Mouse (Mus musculus) heart, embryonic 12.5 days (tissue): ENCODE results near the gene Zfp456. TPM values are rescaled to one million over a fixed set of nuclear protein-coding genes. Genes with fewer than 3 reads are reported as not detected.

ENCODE experiments used
- ATAC-seq: fragments of 200-750 bp; cut with Nextera tagmentation; 2 replicates; pipeline ENCODE4 v1.8.0; 2017; ENCODE audit warnings: moderate TSS enrichment, moderate library complexity; ENCODE audit not compliant: insufficient number of reproducible peaks, low FRiP score
- H3K27ac ChIP-seq: fragments of 300-500 bp; sonication (generic); 2 replicates; pipeline ENCODE4 v1.5.1; 2016; ENCODE audit warnings: mild to moderate bottlenecking, moderate library complexity; ENCODE audit not compliant: poor library complexity, severe bottlenecking
- H3K27me3 ChIP-seq: fragments of 300-500 bp; sonication (generic); replicated peaks from 2 replicates; pipeline ENCODE4 v1.6.1; 2016; ENCODE audit warnings: mild to moderate bottlenecking, moderate library complexity
- H3K36me3 ChIP-seq: fragments of 300-500 bp; sonication (generic); 2 replicates; pipeline ENCODE4 v1.6.1; 2016; ENCODE audit warnings: mild to moderate bottlenecking, moderate library complexity
- H3K4me1 ChIP-seq: fragments of 300-500 bp; sonication (generic); replicated peaks from 2 replicates; pipeline ENCODE4 v1.6.1; 2016; ENCODE audit warnings: mild to moderate bottlenecking
- H3K4me2 ChIP-seq: fragments of 300-500 bp; sonication (generic); 2 replicates; pipeline ENCODE4 v1.6.1; 2016; ENCODE audit warnings: mild to moderate bottlenecking, moderate library complexity
- H3K4me3 ChIP-seq: fragments of 300-500 bp; sonication (generic); 2 replicates; pipeline ENCODE4 v1.5.1; 2016; ENCODE audit warnings: mild to moderate bottlenecking
- H3K9ac ChIP-seq: fragments of 300-500 bp; sonication (generic); 2 replicates; pipeline ENCODE4 v1.6.1; 2016; ENCODE audit warnings: mild to moderate bottlenecking, moderate library complexity
- H3K9me3 ChIP-seq: fragments of 300-500 bp; sonication (generic); replicated peaks from 2 replicates; pipeline ENCODE4 v1.6.1; 2016; ENCODE audit warnings: mild to moderate bottlenecking, moderate library complexity
- WGBS: fragments of 180-500 bp; shearing (Covaris S2); methylation state at CpG from one replicate; pipeline ENCODE4 v1.1.7; 2016; 5-methylcytosine and 5-hydroxymethylcytosine counted together
- polyA plus RNA-seq: library from polyadenylated mRNA; unstranded; fragments of >200 nt; fragmentation: Nextera tagmentation; extraction: Ambion mirVana; gene quantifications from 2 replicates; pipeline ENCODE4 v1.2.1, GENCODE M21; 2016

Zfp456 gene
- polyA plus RNA-seq, 1 experiment from 2014 or later, result 1.4 TPM

- Histone ChIP-seq H3K27me3 (no peaks in the 10 kb centered on the region), H3K27ac (no peak overlapping the region), H3K4me1 (no peaks in the 10 kb centered on the region), H3K9me3 (no peaks in the 10 kb centered on the region), H3K36me3 (no peaks in the 10 kb centered on the region), H3K4me3 (no peak overlapping the region), H3K4me2 (no peak overlapping the region), H3K9ac (no peak overlapping the region)
- no peak for ATAC-seq
Measured at GRCm38 (mm10) chr13:67351854-67352253, 23.8 kb downstream of the Zfp456 start.

DNA sequence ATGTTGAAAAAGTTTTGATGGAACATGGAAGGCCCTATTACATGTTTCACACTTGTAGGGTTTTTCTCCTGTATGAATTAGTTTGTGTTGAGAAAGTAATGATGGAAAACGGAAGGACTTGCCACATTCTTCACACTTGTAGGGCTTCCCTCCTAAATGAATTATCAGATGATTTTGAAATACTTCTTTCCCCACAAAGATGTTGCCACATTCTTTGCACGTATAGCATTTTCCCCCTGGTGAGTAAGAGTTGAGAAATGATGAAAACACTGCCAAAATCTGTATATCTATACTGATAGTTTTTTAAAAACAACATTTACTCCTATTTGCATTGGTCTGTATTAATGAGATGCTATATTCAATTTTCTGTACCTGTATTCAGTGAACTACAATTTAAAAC lies 32.2 kb downstream of the Zfp456 start:
- peaks cover 17% of the 10 kb centered on the region for H3K36me3 ChIP-seq
- no peaks in the 10 kb centered on the region for H3K4me1 ChIP-seq
- no peaks in the 10 kb centered on the region for H3K27me3 ChIP-seq
- no peak for ATAC-seq
- 80% methylated on average over 2 of the region's 2 CpGs for WGBS
- no peaks in the 10 kb centered on the region for H3K9me3 ChIP-seq
- H3K9ac ChIP-seq, result no peak overlapping the region
- no peak overlapping the region for H3K27ac ChIP-seq
- no peak overlapping the region for H3K4me3 ChIP-seq
- no peak overlapping the region for H3K4me2 ChIP-seq

DNA sequence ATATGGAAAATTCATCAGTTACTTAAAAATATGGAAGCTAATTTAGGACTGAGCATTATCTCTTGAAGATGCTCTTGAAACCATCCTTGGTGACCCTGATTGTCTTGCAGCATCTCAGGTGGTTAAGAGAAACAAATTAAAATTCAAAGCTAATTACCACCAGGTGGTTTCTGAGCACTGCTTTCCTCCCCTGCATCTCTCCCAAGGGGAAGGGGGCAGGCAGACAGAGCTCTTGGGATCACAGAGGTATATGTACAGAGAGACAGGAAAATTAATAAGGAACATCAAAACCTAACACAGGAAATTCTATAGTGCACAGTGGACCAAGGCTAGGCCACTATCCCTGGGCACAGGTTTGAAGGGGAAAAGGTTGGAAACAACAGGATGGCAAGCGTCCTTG lies 42.7 kb downstream of the Zfp456 start:
- 68% methylated on average over 1 of the region's 1 CpGs for WGBS
- Histone ChIP-seq H3K36me3 (no peaks in the 10 kb centered on the region), H3K4me3 (peak overlapping the region; percentile 64), H3K9me3 (no peaks in the 10 kb centered on the region), H3K4me2 (peak overlapping the region; percentile 73), H3K27ac (no peak overlapping the region), H3K27me3 (no peaks in the 10 kb centered on the region), H3K9ac (peak overlapping the region; percentile 72), H3K4me1 (peaks cover 3% of the 10 kb centered on the region)
- ATAC-seq, result 0 out of 2 replicates have a peak, but pooled peaks have one; percentile 12

DNA sequence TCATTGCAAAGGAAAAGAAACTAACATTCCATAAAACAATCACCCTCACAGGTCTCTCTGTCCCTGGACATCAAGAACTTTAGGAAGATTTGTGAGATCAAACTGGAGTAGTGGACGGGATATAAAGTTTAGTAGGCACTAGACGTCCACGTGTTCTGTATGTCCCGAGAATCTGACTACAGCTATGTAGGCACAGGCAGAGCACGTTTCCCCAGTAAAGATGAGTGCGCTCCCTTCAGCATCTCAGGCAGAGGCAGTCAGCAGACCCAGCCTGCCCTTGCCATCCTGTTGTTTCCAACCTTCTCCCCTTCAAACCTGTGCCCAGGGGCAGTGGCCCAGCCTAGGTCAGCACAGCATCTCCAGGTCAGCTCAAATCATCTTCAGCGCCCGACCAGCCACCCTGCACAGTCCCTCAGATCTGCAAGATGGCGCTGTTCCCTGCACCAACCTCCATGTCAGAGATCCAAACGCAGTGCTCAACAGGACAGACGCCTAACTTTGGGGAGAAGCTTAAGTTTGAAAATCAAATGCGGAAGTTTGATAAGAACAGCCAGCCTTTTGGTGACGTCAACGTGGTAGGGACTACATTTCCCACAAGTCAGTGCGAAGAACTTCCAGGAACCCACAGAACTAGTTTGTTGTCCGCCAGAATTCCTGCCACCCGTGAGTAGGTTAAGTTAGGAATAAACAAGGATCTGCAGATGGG lies 43.4 kb downstream of the Zfp456 start, which contains the start of gene Zfp595:
Zfp595 (minus strand) TSS at position 552 of the 706 bp plus-strand sequence.
- H3K27ac ChIP-seq, result peak within 1 kb of the TSS; percentile 56; the same call in 1 of the 2 replicates
- no peaks in the 10 kb centered on the region for H3K9me3 ChIP-seq
- H3K9ac ChIP-seq, result peak within 1 kb of the TSS; percentile 72
- H3K4me3 ChIP-seq, result peak within 1 kb of the TSS; percentile 64
- peak; percentile 89 for ATAC-seq
- 15% methylated on average over 17 of the region's 17 CpGs for WGBS
- H3K27me3 ChIP-seq, result no peaks in the 10 kb centered on the region
- H3K4me1 ChIP-seq, result peaks cover 3% of the 10 kb centered on the region
- H3K4me2 ChIP-seq, result peak within 1 kb of the TSS; percentile 73
- no peaks in the 10 kb centered on the region for H3K36me3 ChIP-seq

Other genes starting within 250 kb of the Zfp456 start
- 5.0 and 5.7 TPM in 2 replicates for gene Rsl1, start 202.6 kb downstream of the Zfp456 start, polyA plus RNA-seq
- 0.91 and 1.3 TPM in 2 replicates for gene Zfp455, start 181.3 kb downstream of the Zfp456 start, polyA plus RNA-seq
- 1.7 and 1.9 TPM in 2 replicates for gene Zfp458, start 97.3 kb downstream of the Zfp456 start, polyA plus RNA-seq
- gene Zfp457, start 69.3 kb downstream of the Zfp456 start, polyA plus RNA-seq, result 0.45 and 0.78 TPM in 2 replicates
- gene Zfp595, start 43.2 kb downstream of the Zfp456 start, polyA plus RNA-seq, result 2.2 and 2.5 TPM in 2 replicates
- 0.59 and 2.2 TPM in 2 replicates for gene Gm28044, start 15.3 kb downstream of the Zfp456 start, polyA plus RNA-seq
- gene Zfp953, start 15.2 kb downstream of the Zfp456 start, polyA plus RNA-seq, result 0.80 and 0.93 TPM in 2 replicates
- gene Gm28041, start 77 bp downstream of the Zfp456 start, polyA plus RNA-seq, result 0.23 and 0.41 TPM in 2 replicates
- gene Zfp429, start 24.0 kb upstream of the Zfp456 start, polyA plus RNA-seq, result 3.2 and 3.9 TPM in 2 replicates
- gene Zfp459, start 45.6 kb upstream of the Zfp456 start, polyA plus RNA-seq, result 0.17 and 0.69 TPM in 2 replicates
- gene Zfp874a, start 75.8 kb upstream of the Zfp456 start, polyA plus RNA-seq, result 6.2 and 7.2 TPM in 2 replicates
- 1.3 and 2.0 TPM in 2 replicates for gene Zfp874b, start 108.4 kb upstream of the Zfp456 start, polyA plus RNA-seq
- gene Zfp58, start 124.7 kb upstream of the Zfp456 start, polyA plus RNA-seq, result 10.5 and 11.2 TPM in 2 replicates
- not detected in 2 replicates for gene Gm26965, start 150.3 kb upstream of the Zfp456 start, polyA plus RNA-seq
- 17.3 and 18.2 TPM in 2 replicates for gene Zfp87, start 150.4 kb upstream of the Zfp456 start, polyA plus RNA-seq
- 9.6 and 9.9 TPM in 2 replicates for gene Zfp748, start 178.0 kb upstream of the Zfp456 start, polyA plus RNA-seq
- gene Zfp729b, start 233.9 kb upstream of the Zfp456 start, polyA plus RNA-seq, result 2.4 and 2.9 TPM in 2 replicates